Mouse (Mus musculus): ENCODE data around the gene Erg28. TPM values are rescaled to one million over a fixed set of nuclear protein-coding genes. Genes with fewer than 3 reads are reported as not detected.

Gene Erg28
- polyA plus RNA-seq (2021): 47.6 TPM

GRCm38 (mm10) chr12:85824438-85825264 is at the start of gene Erg28, which contains the start of gene Ttll5:
Erg28 (minus strand) TSS chr12:85824550.
Ttll5 (plus strand) TSS chr12:85824659.
- POLR2A ChIA-PET: no interaction called here
- TF ChIP-seq CTCF (IDR thresholded peaks at IDR 0.05): no peak
- DNase-seq (ENCODE audit: low read depth, low spot score): peak; percentile 83
- in situ Hi-C loops (cut with MboI; ENCODE audit: low pct_unique_long_range_greater_than_20kb): loop anchor here (25.0 kb wide), 1 partner anchor 438 kb away; no protein-coding TSS in a partner anchor
- CTCF ChIA-PET: no interaction called here
- ATAC-seq: peak; percentile 99
- H3K27me3 ChIP-seq: no peaks in the 10 kb centered on the region

DNA sequence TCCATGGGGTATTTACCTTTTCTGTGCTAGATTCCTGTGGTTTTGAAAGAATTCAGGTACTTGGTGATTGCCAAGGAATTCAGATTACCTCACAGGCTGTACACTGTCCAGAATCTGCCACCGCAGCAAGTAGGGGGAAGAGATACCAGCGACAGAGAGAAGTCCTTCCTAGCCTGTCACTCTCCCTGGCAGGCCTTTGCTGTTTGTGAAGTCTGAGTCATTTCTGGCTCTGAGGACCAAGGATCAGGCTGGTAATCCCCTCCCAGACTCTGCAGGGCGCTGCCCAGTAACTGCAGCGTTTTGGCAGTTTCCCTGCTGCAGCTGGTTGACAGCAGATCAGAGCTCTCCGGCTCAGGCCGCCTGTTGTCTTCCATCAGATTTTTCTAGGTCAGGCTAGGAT is 45.1 kb upstream of the Erg28 start:
- peak; percentile 98 for ATAC-seq
- ChIA-PET POLR2A (interaction anchor here (0.8 kb wide), 1 partner anchor 149 kb away, joined by 3 read pairs; no protein-coding TSS in a partner anchor), CTCF (interaction anchor here (1.5 kb wide), 1 partner anchor 12 kb away, joined by 6 read pairs; no protein-coding TSS in a partner anchor)
- peak; percentile 85 for DNase-seq (ENCODE audit: low read depth, low spot score)
- in situ Hi-C loops (cut with MboI; ENCODE audit: low pct_unique_long_range_greater_than_20kb): no loop called here
- no peaks in the 10 kb centered on the region for H3K27me3 ChIP-seq
- no peak for TF ChIP-seq CTCF (IDR thresholded peaks at IDR 0.05)

DNA sequence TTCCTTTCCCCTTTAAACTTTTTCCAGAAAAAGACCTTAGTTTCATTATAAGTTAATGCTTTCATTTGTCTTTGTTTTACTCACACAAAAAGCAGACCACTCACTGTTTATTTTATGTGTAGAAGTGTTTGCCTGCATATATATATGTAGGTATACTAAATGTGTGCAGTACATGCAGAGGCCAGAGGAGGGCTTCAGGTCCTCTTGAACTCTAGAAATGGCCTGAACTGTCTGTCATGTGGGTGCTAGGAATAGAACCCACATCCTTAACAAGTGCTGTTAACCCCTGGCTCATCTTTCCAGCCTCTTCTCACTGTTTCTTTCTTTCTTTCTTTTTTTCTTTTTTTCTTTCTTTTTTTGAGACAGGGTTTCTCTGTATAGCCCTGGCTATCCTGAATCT is 42.8 kb upstream of the Erg28 start:
- CTCF ChIA-PET: interaction anchor here (0.8 to 3.6 kb wide), 4 partner anchors 13 to 212 kb away, joined by 3 to 22 read pairs (median 8); partner anchors contain the start of gene Tgfb3
- TF ChIP-seq CTCF (IDR thresholded peaks at IDR 0.05): no peak
- H3K27me3 ChIP-seq: no peaks in the 10 kb centered on the region
- DNase-seq (ENCODE audit: low read depth, low spot score): no peak
- POLR2A ChIA-PET: interaction anchor here (0.7 kb wide), 1 partner anchor 213 kb away, joined by 4 read pairs; no protein-coding TSS in a partner anchor
- no peak for ATAC-seq
- in situ Hi-C loops (cut with MboI; ENCODE audit: low pct_unique_long_range_greater_than_20kb): no loop called here

- CTCF ChIA-PET: interaction anchor here (0.8 to 3.6 kb wide), 6 partner anchors 10 to 213 kb away, joined by 3 to 22 read pairs (median 4); partner anchors contain the start of gene Tgfb3
- H3K27me3 ChIP-seq: no peaks in the 10 kb centered on the region
- no peak for ATAC-seq
- TF ChIP-seq CTCF (IDR thresholded peaks at IDR 0.05): no peak
- in situ Hi-C loops (cut with MboI; ENCODE audit: low pct_unique_long_range_greater_than_20kb): no loop called here
- POLR2A ChIA-PET: interaction anchor here (0.7 kb wide), 1 partner anchor 214 kb away, joined by 4 read pairs; no protein-coding TSS in a partner anchor
- peak; percentile 53 for DNase-seq (ENCODE audit: low read depth, low spot score)
Observed at GRCm38 (mm10) chr12:85866624-85867023, 42.3 kb upstream of the Erg28 start.

GRCm38 (mm10) chr12:85865526-85865925 is 41.2 kb upstream of the Erg28 start:
- ATAC-seq: no peak
- ChIA-PET POLR2A (interaction anchor here (1.3 kb wide), 1 partner anchor 94 kb away, joined by 3 read pairs; no protein-coding TSS in a partner anchor), CTCF (interaction anchor here (0.7 to 3.6 kb wide), 8 partner anchors 11 to 256 kb away, joined by 3 to 22 read pairs (median 4); partner anchors contain the start of gene Tgfb3)
- in situ Hi-C loops (cut with MboI; ENCODE audit: low pct_unique_long_range_greater_than_20kb): no loop called here
- no peaks in the 10 kb centered on the region for H3K27me3 ChIP-seq
- no peak for DNase-seq (ENCODE audit: low read depth, low spot score)
- TF ChIP-seq CTCF (IDR thresholded peaks at IDR 0.05): peak; percentile 67

DNA sequence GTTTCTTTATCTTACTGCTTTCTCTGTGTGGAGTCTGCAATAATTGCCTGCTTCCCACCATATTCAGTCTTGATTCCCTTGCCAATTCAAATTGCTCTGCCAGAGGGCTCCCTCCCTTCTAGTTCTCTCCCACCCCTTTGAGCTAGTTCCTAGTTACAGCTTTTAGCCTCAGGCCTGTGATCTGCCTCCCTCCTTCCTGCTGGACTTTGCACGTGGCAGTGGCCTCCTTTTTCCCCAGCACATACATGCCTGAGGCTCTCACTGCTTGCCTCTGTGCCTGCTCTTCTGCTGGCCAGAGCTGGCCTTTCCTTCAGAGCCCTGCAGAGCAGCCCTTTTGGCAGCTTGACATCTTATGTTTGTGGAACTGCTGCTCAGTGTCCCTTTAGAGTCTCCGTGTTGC is 38.2 kb upstream of the Erg28 start:
- no peaks in the 10 kb centered on the region for H3K27me3 ChIP-seq
- DNase-seq (ENCODE audit: low read depth, low spot score) (no peak), ATAC-seq (no peak)
- no peak for TF ChIP-seq CTCF (IDR thresholded peaks at IDR 0.05)
- POLR2A ChIA-PET: no interaction called here
- CTCF ChIA-PET: interaction anchor here (1.0 to 1.1 kb wide), 4 partner anchors 8 to 217 kb away, joined by 3 read pairs; partner anchors contain the start of gene Tgfb3
- in situ Hi-C loops (cut with MboI; ENCODE audit: low pct_unique_long_range_greater_than_20kb): loop anchor here (5.0 kb wide), 1 partner anchor 215 kb away; the partner anchor contains the start of gene Tgfb3

DNA sequence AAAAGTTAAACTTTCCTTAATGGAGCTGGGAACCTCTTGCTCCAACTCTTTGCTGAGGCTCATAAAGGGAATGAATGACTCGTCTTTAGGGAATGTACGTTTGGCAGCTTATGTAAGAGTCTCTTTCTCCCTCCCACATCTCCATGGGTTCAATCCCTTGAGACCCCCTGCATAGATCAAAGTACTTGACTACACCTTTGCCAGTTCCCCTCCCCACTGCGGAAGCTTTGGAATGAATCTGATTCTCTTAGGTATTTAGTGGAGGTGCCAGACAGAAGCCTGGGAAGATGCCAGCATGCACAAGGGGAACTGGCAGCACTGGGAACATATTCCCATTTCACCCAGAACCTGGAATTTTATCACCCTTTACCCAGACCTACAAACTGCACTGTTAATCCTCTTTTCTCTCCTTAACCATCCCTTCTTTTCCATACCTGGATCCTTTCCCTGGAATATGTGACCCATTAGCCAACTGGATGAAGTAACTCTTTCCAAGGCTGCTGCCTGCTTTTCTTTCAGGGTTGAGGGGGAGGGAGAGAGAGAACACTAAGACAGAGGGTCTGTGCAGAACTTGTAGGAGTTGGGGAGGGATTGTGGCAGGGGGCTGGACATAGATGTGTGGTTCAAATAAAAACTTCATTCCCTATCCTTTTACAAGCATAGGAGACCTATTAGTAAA is 35.3 kb upstream of the Erg28 start:
- in situ Hi-C loops (cut with MboI; ENCODE audit: low pct_unique_long_range_greater_than_20kb): loop anchor here (5.0 kb wide), 1 partner anchor 218 kb away; the partner anchor contains the start of gene Tgfb3
- H3K27me3 ChIP-seq: no peaks in the 10 kb centered on the region
- ChIA-PET POLR2A (no interaction called here), CTCF (interaction anchor here (1.2 to 2.2 kb wide), 3 partner anchors 12 to 221 kb away, joined by 3 to 6 read pairs (median 3); no protein-coding TSS in a partner anchor)
- DNase-seq (ENCODE audit: low read depth, low spot score) (no peak), ATAC-seq (no peak)
- no peak for TF ChIP-seq CTCF (IDR thresholded peaks at IDR 0.05)

DNA sequence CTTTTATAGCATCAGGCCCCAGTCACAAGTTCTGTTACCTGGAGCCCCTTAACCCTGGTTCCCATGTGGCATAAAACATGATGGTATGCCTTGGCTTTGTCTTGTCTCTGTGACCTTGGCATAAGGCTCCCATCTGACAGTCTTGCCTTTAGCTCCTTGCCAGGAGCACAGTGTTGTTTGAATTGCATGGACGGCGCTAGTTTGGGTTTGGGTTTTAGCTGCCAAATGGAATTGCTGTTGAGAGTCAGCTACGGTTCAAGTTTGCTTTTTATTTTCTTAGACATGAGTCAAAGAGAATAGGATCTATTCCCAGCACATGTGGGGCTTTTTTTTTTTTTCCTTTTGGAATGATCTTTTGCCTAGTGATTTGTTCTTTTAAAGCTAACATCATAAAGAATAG is 34.8 kb upstream of the Erg28 start:
- no peaks in the 10 kb centered on the region for H3K27me3 ChIP-seq
- in situ Hi-C loops (cut with MboI; ENCODE audit: low pct_unique_long_range_greater_than_20kb): no loop called here
- CTCF ChIA-PET: interaction anchor here (0.7 to 2.2 kb wide), 4 partner anchors 11 to 221 kb away, joined by 3 to 6 read pairs (median 3); no protein-coding TSS in a partner anchor
- POLR2A ChIA-PET: no interaction called here
- TF ChIP-seq CTCF (IDR thresholded peaks at IDR 0.05): no peak
- ATAC-seq: no peak
- no peak for DNase-seq (ENCODE audit: low read depth, low spot score)

DNA sequence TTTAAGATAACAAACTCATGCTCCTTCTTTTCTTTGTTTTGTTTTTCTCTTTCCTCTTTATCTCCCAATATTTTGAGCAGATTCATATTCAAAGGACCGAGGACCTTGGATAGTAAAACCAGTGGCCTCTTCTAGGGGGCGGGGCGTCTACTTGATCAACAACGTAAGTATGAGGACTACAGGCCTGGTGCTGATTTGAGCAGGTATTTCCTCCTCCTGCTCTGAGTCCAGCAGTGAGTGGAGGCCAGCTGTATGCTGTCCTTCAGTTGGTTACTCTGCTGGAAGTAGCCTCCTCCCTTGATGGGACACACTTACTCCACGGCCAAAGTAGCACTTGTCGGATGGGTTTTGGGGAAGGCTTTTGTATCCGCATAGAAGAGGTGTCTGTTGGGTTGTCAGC is 33.0 kb upstream of the Erg28 start:
- no peak for TF ChIP-seq CTCF (IDR thresholded peaks at IDR 0.05)
- POLR2A ChIA-PET: no interaction called here
- CTCF ChIA-PET: interaction anchor here (2.2 kb wide), 1 partner anchor 9 kb away, joined by 6 read pairs; no protein-coding TSS in a partner anchor
- no peak for ATAC-seq
- in situ Hi-C loops (cut with MboI; ENCODE audit: low pct_unique_long_range_greater_than_20kb): no loop called here
- DNase-seq (ENCODE audit: low read depth, low spot score): no peak
- no peaks in the 10 kb centered on the region for H3K27me3 ChIP-seq

DNA sequence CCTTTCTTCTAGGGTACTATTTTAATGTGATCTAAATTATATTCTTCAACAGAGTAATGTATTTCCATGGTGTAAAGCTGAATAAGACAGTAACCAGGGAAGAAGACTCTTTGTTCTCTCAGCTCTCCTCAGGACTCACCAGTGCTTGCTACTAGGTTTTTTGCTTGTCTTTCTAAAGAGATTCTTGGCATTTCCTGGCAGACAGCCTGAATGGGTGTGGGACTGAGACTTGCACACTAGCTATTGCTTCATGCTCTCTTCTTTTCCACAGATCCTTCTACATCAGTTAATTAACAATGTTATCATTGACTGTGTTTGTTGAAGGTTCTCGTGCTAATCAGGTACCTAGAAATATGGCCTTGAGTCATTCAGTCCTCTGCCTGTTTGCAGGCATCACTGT is 29.9 kb upstream of the Erg28 start:
- CTCF ChIA-PET: interaction anchor here (0.6 to 3.3 kb wide), 4 partner anchors 8 to 222 kb away, joined by 3 to 22 read pairs (median 4); no protein-coding TSS in a partner anchor
- no peak for DNase-seq (ENCODE audit: low read depth, low spot score)
- no peaks in the 10 kb centered on the region for H3K27me3 ChIP-seq
- in situ Hi-C loops (cut with MboI; ENCODE audit: low pct_unique_long_range_greater_than_20kb): no loop called here
- no peak for ATAC-seq
- TF ChIP-seq CTCF (IDR thresholded peaks at IDR 0.05): no peak
- POLR2A ChIA-PET: interaction anchor here (1.1 kb wide), 1 partner anchor 224 kb away, joined by 3 read pairs; the partner anchor contains the start of gene Tgfb3
